Mouse (Mus musculus): ENCODE measurements around the gene Olfr1441.

Olfr1441 gene

DNA sequence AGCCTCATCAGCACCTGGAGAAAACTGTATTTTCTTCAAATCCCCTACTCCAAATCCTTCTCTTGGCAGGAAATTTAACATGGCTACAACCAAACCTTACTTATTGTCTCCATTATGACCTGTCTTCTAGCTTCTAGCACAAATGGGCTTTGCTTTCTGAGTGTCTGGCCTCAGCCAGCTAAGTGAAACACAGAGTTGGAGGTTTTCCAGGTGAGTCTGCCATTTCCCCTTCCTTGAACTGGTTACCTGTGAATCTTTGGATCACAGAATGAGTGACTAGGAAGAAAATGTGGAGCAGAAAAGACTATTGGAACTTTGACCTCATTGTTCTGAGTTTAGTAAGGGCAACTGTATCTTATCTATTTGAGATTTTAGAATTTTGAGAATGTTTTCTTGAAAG, at the start of gene Olfr1441:
TSS of gene Olfr1441 (plus strand) at position 73 of the 400 bp plus-strand sequence.
- no peak for ATAC-seq (ENCODE audit: insufficient number of reproducible peaks, low FRiP score, low TSS enrichment)

DNA sequence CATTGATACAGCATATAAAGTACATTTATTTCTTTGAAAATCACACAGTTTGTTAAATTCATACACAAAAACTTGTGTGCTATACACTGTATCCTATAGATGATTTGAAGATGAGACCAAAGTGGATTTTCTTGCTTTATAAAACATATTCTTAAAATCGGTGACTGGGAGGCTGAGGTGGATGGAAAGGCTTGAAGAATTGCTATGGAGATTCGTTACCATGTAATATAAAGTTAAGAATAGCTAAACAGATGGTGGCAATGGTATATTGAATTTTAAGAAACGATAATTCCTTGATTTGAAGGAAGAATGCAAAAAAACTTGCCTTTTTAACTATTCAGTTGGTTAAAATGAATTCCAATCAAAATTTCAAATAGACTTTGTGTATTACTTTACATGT, 44.2 kb upstream of the Olfr1441 start:
- ATAC-seq (ENCODE audit: insufficient number of reproducible peaks, low FRiP score, low TSS enrichment), result no peak

- no peak for ATAC-seq (ENCODE audit: insufficient number of reproducible peaks, low FRiP score, low TSS enrichment)
These were observed 42.7 kb upstream of the Olfr1441 start for GRCm38 (mm10) chr19:12374465-12375025.

DNA sequence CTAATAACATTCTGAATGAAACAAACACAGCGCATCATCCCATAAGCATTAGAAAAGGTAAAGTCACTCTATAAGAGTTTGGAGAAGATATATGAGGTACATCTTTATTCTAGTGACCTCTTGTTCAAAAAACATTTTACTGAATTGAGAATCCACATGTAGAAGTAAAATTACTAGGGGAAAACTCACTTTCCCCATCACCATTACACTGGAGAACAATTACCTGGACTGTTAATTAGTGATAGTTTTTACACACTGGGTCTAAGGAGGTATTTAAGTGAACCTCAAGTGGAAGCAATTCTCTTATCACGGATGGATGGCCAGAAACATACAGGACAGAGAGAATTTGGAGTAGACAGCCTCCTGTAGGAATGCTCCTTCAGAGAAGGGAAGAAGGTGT, 30.3 kb upstream of the Olfr1441 start, which contains the start of gene Olfr1440:
TSS of gene Olfr1440 (plus strand) at position 301 of the 400 bp plus-strand sequence.
- no peak for ATAC-seq (ENCODE audit: insufficient number of reproducible peaks, low FRiP score, low TSS enrichment)

GRCm38 (mm10) chr19:12413737-12414136, 3.5 kb upstream of the Olfr1441 start:
- no peak for ATAC-seq (ENCODE audit: insufficient number of reproducible peaks, low FRiP score, low TSS enrichment)

GRCm38 (mm10) chr19:12418312-12418711, 1.1 kb downstream of the Olfr1441 start:
- no peak for ATAC-seq (ENCODE audit: insufficient number of reproducible peaks, low FRiP score, low TSS enrichment)

GRCm38 (mm10) chr19:12420555-12420954, 3.3 kb downstream of the Olfr1441 start:
- ATAC-seq (ENCODE audit: insufficient number of reproducible peaks, low FRiP score, low TSS enrichment), result no peak

DNA sequence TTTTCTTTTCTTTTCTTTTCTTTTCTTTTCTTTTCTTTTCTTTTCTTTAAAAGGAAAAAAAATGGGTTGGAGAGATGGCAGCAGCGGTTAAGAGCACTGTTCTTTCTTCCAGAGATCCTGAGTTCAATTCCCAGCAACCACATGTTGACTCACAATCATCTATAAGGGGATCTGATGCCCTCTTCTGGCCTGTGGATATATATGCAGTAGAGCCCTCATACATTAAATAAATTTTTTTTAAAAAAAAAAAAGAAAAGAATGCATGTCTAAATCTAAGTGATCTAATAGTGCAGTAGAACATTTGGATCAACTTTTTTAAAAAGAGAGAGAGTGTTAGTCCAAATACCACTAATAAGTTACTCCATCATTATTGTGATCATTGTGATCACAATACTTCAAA, 4.4 kb downstream of the Olfr1441 start:
- ATAC-seq (ENCODE audit: insufficient number of reproducible peaks, low FRiP score, low TSS enrichment), result no peak

DNA sequence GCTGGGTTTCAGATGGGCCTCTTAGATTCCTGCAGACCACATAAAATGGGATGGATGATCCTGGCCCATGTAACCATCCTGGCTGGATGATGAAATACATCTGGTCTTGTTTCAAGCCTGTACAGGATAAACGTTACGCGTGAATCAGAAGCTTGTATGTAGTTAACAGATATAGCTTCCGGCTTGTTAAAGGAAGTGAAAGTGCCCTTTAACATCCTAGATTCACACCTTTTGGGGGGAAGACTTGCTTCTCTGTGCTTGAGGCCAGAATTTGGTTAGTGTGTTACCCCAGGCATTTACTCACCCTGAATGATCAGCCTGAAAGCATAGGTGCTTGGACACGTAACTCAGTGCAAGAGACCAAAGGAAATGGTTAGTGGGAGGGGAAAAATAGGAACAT, 9.9 kb downstream of the Olfr1441 start:
- ATAC-seq (ENCODE audit: insufficient number of reproducible peaks, low FRiP score, low TSS enrichment), result no peak

DNA sequence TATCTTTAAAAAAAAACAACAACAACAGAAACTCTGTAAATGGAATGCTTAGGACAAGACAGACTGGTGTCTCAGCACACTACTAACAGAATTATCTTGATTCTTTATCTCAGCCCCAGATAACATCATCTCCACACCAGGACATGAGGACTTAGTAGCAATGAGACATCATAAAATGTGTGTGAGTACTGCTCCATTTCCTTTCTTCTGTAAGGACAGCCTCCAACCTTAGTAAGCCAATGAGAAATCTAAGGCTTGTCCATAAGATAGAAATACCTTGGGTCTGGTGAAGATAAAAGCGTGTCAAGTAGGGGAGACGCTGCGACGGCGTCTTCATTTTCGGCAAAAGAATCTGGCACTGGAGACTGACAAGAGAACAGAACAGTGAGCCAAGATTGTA, 10.4 kb downstream of the Olfr1441 start, which contains the start of gene Pfpl:
TSS of gene Pfpl (plus strand) at position 301 of the 400 bp plus-strand sequence.
- ATAC-seq (ENCODE audit: insufficient number of reproducible peaks, low FRiP score, low TSS enrichment), result no peak

- ATAC-seq (ENCODE audit: insufficient number of reproducible peaks, low FRiP score, low TSS enrichment), result no peak
These were observed 15.8 kb downstream of the Olfr1441 start for GRCm38 (mm10) chr19:12433033-12433432.

- no peak for ATAC-seq (ENCODE audit: insufficient number of reproducible peaks, low FRiP score, low TSS enrichment)
These were observed 17.8 kb downstream of the Olfr1441 start for GRCm38 (mm10) chr19:12435011-12435416.

DNA sequence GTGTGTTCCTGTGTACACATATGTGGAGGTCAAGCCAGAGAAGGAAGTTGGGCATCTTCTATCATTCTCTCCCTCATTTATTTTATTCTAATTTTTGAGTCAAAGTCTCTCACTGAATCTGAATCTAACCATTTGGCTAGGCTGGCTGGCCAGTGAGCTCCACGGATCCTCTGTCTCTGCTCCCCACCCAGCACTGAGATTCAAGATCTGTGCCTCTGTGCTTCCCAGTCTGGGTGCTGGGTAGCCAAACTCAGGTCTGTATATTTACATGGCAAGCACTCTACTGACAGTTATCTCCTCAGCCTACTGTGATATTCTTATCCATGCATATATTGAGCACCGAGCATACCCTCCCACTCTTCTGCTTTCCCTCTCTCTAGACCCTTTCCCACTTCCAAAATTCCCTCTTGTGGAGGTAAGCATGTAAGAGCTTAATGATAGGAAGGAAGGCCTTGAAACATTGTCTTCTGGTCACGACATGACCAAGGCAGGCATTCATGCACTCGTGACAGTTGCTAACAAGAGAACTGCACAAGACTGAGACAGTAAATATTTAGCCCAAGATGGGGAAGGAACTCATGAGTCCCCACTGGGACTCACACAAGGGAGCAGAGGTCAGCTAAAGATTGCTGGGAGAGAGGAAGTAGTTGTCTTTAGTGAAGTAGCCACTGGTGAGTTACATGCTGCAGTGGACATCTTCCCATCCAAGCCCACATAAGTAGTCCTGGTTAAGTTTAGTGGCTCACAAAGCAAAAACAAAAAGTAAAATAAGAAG, 18.7 kb downstream of the Olfr1441 start:
- ATAC-seq (ENCODE audit: insufficient number of reproducible peaks, low FRiP score, low TSS enrichment), result no peak

GRCm38 (mm10) chr19:12439581-12439980, 22.3 kb downstream of the Olfr1441 start:
- ATAC-seq (ENCODE audit: insufficient number of reproducible peaks, low FRiP score, low TSS enrichment), result no peak

DNA sequence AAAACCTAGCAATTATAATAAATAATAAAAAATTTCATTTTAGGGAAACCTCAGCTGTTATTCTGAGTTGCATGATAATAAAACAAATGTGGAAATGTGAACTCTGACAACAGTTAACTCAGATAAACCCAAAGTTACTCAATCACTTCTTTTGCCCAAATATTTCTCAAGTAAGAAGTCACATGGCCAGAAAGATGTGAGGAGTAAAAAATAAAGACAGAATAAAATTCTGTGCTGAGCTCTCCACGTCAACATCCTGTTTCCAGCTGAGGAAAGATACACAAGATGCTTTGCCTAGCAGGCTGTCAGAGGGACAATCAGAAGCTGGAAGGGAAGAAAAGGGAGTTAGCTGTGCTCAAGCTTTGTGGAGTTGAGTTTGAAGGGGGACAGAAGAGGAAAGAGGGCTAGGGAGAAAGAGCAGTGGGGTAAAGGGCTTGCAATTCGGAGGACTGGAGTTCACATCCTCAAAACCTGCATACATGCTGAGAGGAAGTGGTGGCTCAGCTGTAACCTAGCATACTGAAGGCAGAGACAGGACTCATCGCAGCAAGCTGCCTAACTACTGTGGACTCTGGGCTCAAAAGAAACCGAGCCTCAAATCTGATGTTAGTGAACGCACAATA, 23.0 kb downstream of the Olfr1441 start:
- no peak for ATAC-seq (ENCODE audit: insufficient number of reproducible peaks, low FRiP score, low TSS enrichment)

DNA sequence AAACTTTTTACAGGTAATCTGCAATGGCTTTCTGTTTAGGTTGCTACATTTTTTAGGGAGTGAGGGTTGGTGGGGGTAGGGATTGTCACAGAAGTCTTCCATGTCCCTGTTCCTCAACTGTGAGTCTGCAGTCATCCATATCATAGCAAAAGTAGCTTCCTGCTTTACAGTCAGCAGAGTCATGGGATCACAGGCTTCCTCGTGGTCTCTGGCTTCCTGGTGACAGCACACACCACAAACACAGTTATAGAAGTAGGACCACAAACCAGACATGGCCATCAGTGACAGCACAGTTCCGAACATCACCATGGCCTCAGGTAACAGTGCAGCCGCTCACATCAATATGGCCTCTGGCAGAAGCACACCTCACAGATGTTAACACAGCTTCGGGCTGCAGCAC, 25.3 kb downstream of the Olfr1441 start:
- ATAC-seq (ENCODE audit: insufficient number of reproducible peaks, low FRiP score, low TSS enrichment), result no peak

DNA sequence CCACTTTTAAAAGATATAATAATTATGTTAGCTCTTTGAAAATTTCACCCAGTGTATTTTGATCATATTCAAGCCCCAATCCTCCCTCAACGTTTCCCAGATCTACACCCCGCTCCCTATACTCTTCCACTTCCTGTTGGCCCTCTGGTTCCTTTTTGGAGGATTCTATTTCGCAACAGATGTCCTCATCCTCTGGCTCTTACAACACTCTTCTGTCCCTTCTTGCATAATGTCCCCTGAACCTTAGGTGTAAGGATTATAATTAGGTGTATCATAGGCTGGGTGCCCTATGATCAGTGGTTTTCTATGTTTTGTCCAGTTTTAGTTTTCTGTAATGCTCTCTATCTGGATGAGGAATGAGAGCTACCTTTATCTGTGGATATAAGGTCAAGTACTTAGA, 27.8 kb downstream of the Olfr1441 start:
- no peak for ATAC-seq (ENCODE audit: insufficient number of reproducible peaks, low FRiP score, low TSS enrichment)

- ATAC-seq (ENCODE audit: insufficient number of reproducible peaks, low FRiP score, low TSS enrichment), result no peak
These were observed 40.3 kb downstream of the Olfr1441 start for GRCm38 (mm10) chr19:12457401-12458066.

DNA sequence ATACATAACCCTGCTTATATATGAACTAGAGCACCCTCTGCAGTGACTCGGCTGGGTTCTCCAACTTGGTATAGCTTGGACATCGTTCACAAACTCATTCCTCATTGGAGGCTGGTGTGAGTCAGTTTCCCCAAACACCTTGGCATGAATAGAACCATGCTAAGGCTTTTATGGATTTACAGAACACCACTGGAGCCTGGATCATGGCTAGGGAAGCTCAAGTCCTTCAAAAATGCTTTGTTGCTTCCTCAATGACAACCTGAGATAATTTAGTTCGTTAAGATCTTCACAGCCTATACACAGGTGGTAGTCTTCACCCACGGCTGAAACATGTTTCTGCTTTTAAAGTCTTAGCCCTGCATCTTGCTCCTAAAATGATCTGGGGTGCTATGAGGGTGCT, 42.3 kb downstream of the Olfr1441 start:
- no peak for ATAC-seq (ENCODE audit: insufficient number of reproducible peaks, low FRiP score, low TSS enrichment)

- no peak for ATAC-seq (ENCODE audit: insufficient number of reproducible peaks, low FRiP score, low TSS enrichment)
These were observed 43.3 kb downstream of the Olfr1441 start, which contains the start of gene Mpeg1 for GRCm38 (mm10) chr19:12460282-12461249. Mpeg1 (plus strand) TSS chr19:12460779.

Measured in cerebellum, adult (tissue).